Mouse (Mus musculus): ENCODE measurements around the gene Cep95.

The Cep95 gene

GRCm38 (mm10) chr11:106814601-106815320, 25.7 kb downstream of the Cep95 start:
- DNase-seq (ENCODE audit: low spot score) = no peak

- no peak for DNase-seq (ENCODE audit: low spot score)
Measured at GRCm38 (mm10) chr11:106815331-106815730, 26.3 kb downstream of the Cep95 start.

GRCm38 (mm10) chr11:106815761-106816160, 26.7 kb downstream of the Cep95 start:
- no peak for DNase-seq (ENCODE audit: low spot score)

- DNase-seq (ENCODE audit: low spot score) = no peak
Measured at GRCm38 (mm10) chr11:106816316-106816715, 27.3 kb downstream of the Cep95 start.

- no peak for DNase-seq (ENCODE audit: low spot score)
Measured at GRCm38 (mm10) chr11:106817156-106817555, 28.1 kb downstream of the Cep95 start.

GRCm38 (mm10) chr11:106817808-106818207, 28.8 kb downstream of the Cep95 start:
- no peak for DNase-seq (ENCODE audit: low spot score)

- DNase-seq (ENCODE audit: low spot score) = no peak
Measured at GRCm38 (mm10) chr11:106818341-106818740, 29.3 kb downstream of the Cep95 start.

- no peak for DNase-seq (ENCODE audit: low spot score)
Measured at GRCm38 (mm10) chr11:106819595-106819994, 30.5 kb downstream of the Cep95 start.

GRCm38 (mm10) chr11:106820252-106820651, 31.2 kb downstream of the Cep95 start:
- no peak for DNase-seq (ENCODE audit: low spot score)

GRCm38 (mm10) chr11:106820972-106821371, 31.9 kb downstream of the Cep95 start:
- DNase-seq (ENCODE audit: low spot score) = peak; percentile 62

GRCm38 (mm10) chr11:106821397-106821796, 32.3 kb downstream of the Cep95 start:
- no peak for DNase-seq (ENCODE audit: low spot score)

- DNase-seq (ENCODE audit: low spot score) = no peak
Measured at GRCm38 (mm10) chr11:106822491-106822890, 33.4 kb downstream of the Cep95 start.

GRCm38 (mm10) chr11:106822911-106823310, 33.9 kb downstream of the Cep95 start:
- no peak for DNase-seq (ENCODE audit: low spot score)

GRCm38 (mm10) chr11:106823741-106824140, 34.7 kb downstream of the Cep95 start:
- DNase-seq (ENCODE audit: low spot score) = no peak

- DNase-seq (ENCODE audit: low spot score) = no peak
Measured at GRCm38 (mm10) chr11:106824403-106824802, 35.4 kb downstream of the Cep95 start.

GRCm38 (mm10) chr11:106828079-106828478, 39.0 kb downstream of the Cep95 start:
- DNase-seq (ENCODE audit: low spot score) = no peak

- DNase-seq (ENCODE audit: low spot score) = no peak
Measured at GRCm38 (mm10) chr11:106842002-106842401, 53.0 kb downstream of the Cep95 start.

GRCm38 (mm10) chr11:106851438-106851837, 62.4 kb downstream of the Cep95 start:
- no peak for DNase-seq (ENCODE audit: low spot score)
